Mouse (Mus musculus) thymus, adult 2 months (tissue): ENCODE results near the gene Ddx25.

Source experiments
- CTCF ChIP-seq: fragments of 200-500 bp; IDR thresholded peaks from 2 replicates; pipeline ENCODE4 v1.5.1; 2012; ENCODE audit warnings: mild to moderate bottlenecking, control low read depth, low read length, moderate library complexity, borderline replicate concordance; ENCODE audit not compliant: control insufficient read depth, poor library complexity, insufficient read depth; ENCODE audit errors: extremely low read depth
- POLR2A ChIP-seq: fragments of 200-500 bp; IDR thresholded peaks from 2 replicates; pipeline ENCODE4 v1.6.1; 2012; ENCODE audit warnings: mild to moderate bottlenecking, low read length, control low read depth, moderate library complexity; ENCODE audit not compliant: control insufficient read depth, poor library complexity, insufficient read depth; ENCODE audit errors: extremely low read depth

- TF ChIP-seq CTCF (no peak), POLR2A (no peak)
Measured at GRCm38 (mm10) chr9:35541024-35541423, 17.3 kb downstream of the Ddx25 start.
